Mouse (Mus musculus) G1E (cell line): ENCODE results near the gene Gm17604.

ENCODE experiments used
- CTCF ChIP-seq: IDR thresholded peaks from 2 replicates; pipeline ENCODE4 v1.5.1; 2012; ENCODE audit warnings: low read depth, low read length, inconsistent platforms, mixed read lengths
- GATA1 ChIP-seq: IDR thresholded peaks from 2 replicates; pipeline ENCODE4 v1.6.1; 2012; ENCODE audit warnings: borderline replicate concordance, low read length, inconsistent platforms, mixed read lengths

- TF ChIP-seq CTCF (no peak), GATA1 (no peak)
These were observed 1.5 kb downstream of the Gm17604 start for GRCm38 (mm10) chrX:165003141-165003540.
